Mouse (Mus musculus): ENCODE measurements around the gene Slc38a10.
A peak's percentile ranks its signal among the peaks of the same experiment; 100 is the strongest.

Gene Slc38a10

GRCm38 (mm10) chr11:120101036-120101435 lies 50.1 kb downstream of the Slc38a10 start:
- DNase-seq (ENCODE audit: low spot score): peak; percentile 88

- DNase-seq (ENCODE audit: low spot score): peak; percentile 99
Measured at GRCm38 (mm10) chr11:120098588-120099511, 52.3 kb downstream of the Slc38a10 start, which contains the start of the genes Tepsin and Ndufaf8. Gene Tepsin (minus strand): TSS chr11:120098731. Gene Ndufaf8 (plus strand): TSS chr11:120098928.

GRCm38 (mm10) chr11:120092817-120093591 lies 58.1 kb downstream of the Slc38a10 start:
- DNase-seq (ENCODE audit: low spot score): no peak

- no peak for DNase-seq (ENCODE audit: low spot score)
Measured at GRCm38 (mm10) chr11:120090661-120091060, 60.5 kb downstream of the Slc38a10 start.

GRCm38 (mm10) chr11:120086702-120087152 lies 64.4 kb downstream of the Slc38a10 start, which contains the start of gene Cep131:
Gene Cep131 (minus strand): TSS chr11:120086827.
- DNase-seq (ENCODE audit: low spot score): peak; percentile 99

GRCm38 (mm10) chr11:120085891-120086627 lies 65.1 kb downstream of the Slc38a10 start:
- peak; percentile 84 for DNase-seq (ENCODE audit: low spot score)

GRCm38 (mm10) chr11:120080282-120080681 lies 70.9 kb downstream of the Slc38a10 start:
- DNase-seq (ENCODE audit: low spot score): no peak

GRCm38 (mm10) chr11:120076191-120076590 lies 75.0 kb downstream of the Slc38a10 start:
- DNase-seq (ENCODE audit: low spot score): no peak

- DNase-seq (ENCODE audit: low spot score): peak; percentile 49
Measured at GRCm38 (mm10) chr11:120072986-120073647, 78.0 kb downstream of the Slc38a10 start.

- DNase-seq (ENCODE audit: low spot score): no peak
Measured at GRCm38 (mm10) chr11:120071731-120072320, 79.3 kb downstream of the Slc38a10 start.

GRCm38 (mm10) chr11:120071065-120071464 lies 80.1 kb downstream of the Slc38a10 start:
- no peak for DNase-seq (ENCODE audit: low spot score)

- no peak for DNase-seq (ENCODE audit: low spot score)
Measured at GRCm38 (mm10) chr11:120070286-120070930, 80.7 kb downstream of the Slc38a10 start.

- no peak for DNase-seq (ENCODE audit: low spot score)
Measured at GRCm38 (mm10) chr11:120069261-120069660, 81.9 kb downstream of the Slc38a10 start.

- DNase-seq (ENCODE audit: low spot score): no peak
Measured at GRCm38 (mm10) chr11:120067834-120068233, 83.3 kb downstream of the Slc38a10 start.

- peak; percentile 69 for DNase-seq (ENCODE audit: low spot score)
Measured at GRCm38 (mm10) chr11:120065291-120065690, 85.9 kb downstream of the Slc38a10 start.

- no peak for DNase-seq (ENCODE audit: low spot score)
Measured at GRCm38 (mm10) chr11:120064668-120065040, 86.5 kb downstream of the Slc38a10 start.

- DNase-seq (ENCODE audit: low spot score): no peak
Measured at GRCm38 (mm10) chr11:120064006-120064667, 87.0 kb downstream of the Slc38a10 start.

- no peak for DNase-seq (ENCODE audit: low spot score)
Measured at GRCm38 (mm10) chr11:120063326-120063725, 87.8 kb downstream of the Slc38a10 start.

GRCm38 (mm10) chr11:120060634-120061033 lies 90.5 kb downstream of the Slc38a10 start:
- DNase-seq (ENCODE audit: low spot score): no peak
